Mouse (Mus musculus) lung, postnatal 0 days (tissue): ENCODE measurements around the gene Mylk4. TPM values are rescaled to one million over a fixed set of nuclear protein-coding genes. Genes with fewer than 3 reads are reported as not detected.

Experiments
- ATAC-seq: fragments of 200-750 bp; cut with Nextera tagmentation; 2 replicates; pipeline ENCODE4 v1.8.0; 2017; ENCODE audit warnings: moderate library complexity
- DNase-seq: peaks from one replicate; pipeline ENCODE4 v3.0.0-alpha.2; 2016; ENCODE audit warnings: low spot score
- H3K27ac ChIP-seq: fragments of 300-500 bp; sonication (generic); 2 replicates; pipeline ENCODE4 v1.5.1; 2014; ENCODE audit warnings: antibody characterized with exemption, mild to moderate bottlenecking, low read length, mixed read lengths
- H3K27me3 ChIP-seq: fragments of 300-500 bp; sonication (generic); replicated peaks from 2 replicates; pipeline ENCODE4 v1.6.1; 2014; ENCODE audit warnings: low read length, mixed read lengths; ENCODE audit not compliant: insufficient read depth
- H3K36me3 ChIP-seq: fragments of 300-500 bp; sonication (generic); 2 replicates; pipeline ENCODE4 v1.6.1; 2014; ENCODE audit warnings: low read length, mixed read lengths; ENCODE audit not compliant: insufficient read depth
- H3K4me1 ChIP-seq: fragments of 300-500 bp; sonication (generic); 2 replicates; pipeline ENCODE4 v1.6.1; 2014; ENCODE audit warnings: antibody characterized with exemption, low read depth, low read length, mixed read lengths; ENCODE audit not compliant: insufficient read depth
- H3K4me2 ChIP-seq: fragments of 300-500 bp; sonication (generic); replicated peaks from 2 replicates; pipeline ENCODE4 v1.6.1; 2014; ENCODE audit warnings: low read depth, mild to moderate bottlenecking, low read length, moderate library complexity, mixed read lengths
- H3K4me3 ChIP-seq: fragments of 300-500 bp; sonication (generic); 2 replicates; pipeline ENCODE4 v1.5.1; 2014; ENCODE audit warnings: low read depth, low read length
- H3K9ac ChIP-seq: fragments of 300-500 bp; sonication (generic); replicated peaks from 2 replicates; pipeline ENCODE4 v1.6.1; 2014; ENCODE audit warnings: low read depth, mild to moderate bottlenecking
- H3K9me3 ChIP-seq: fragments of 300-500 bp; sonication (generic); 2 replicates; pipeline ENCODE4 v1.6.1; 2016; ENCODE audit warnings: low read length, mixed read lengths
- CTCF ChIP-seq: IDR thresholded peaks from 2 replicates; pipeline ENCODE4 v1.5.1; 2016; ENCODE audit warnings: antibody characterized with exemption, mild to moderate bottlenecking
- EP300 ChIP-seq: IDR thresholded peaks from 2 replicates; pipeline ENCODE4 v1.6.1; 2016; ENCODE audit warnings: antibody characterized with exemption, mild to moderate bottlenecking, control low read depth
- WGBS: fragments of 180-500 bp; shearing (Covaris S2); extraction: QIAGEN DNeasy Blood & Tissue Kit; methylation state at CpG from one replicate; pipeline ENCODE4 v1.1.7; 2014; 5-methylcytosine and 5-hydroxymethylcytosine counted together
- polyA plus RNA-seq: library from polyadenylated mRNA; unstranded; fragments of >200 nt; fragmentation: Nextera tagmentation; extraction: Ambion mirVana; gene quantifications from 2 replicates; pipeline ENCODE4 v1.2.1, GENCODE M21; 2015

The Mylk4 gene
- polyA plus RNA-seq, 1 experiment from 2014 or later = not detected

- DNase-seq (no peak), ATAC-seq (no peak)
- no peak overlapping the region for H3K27ac ChIP-seq
- no peak for TF ChIP-seq EP300
- no peak for TF ChIP-seq CTCF
- no peaks in the 10 kb centered on the region for H3K36me3 ChIP-seq
- H3K4me2 ChIP-seq = no peak overlapping the region
- H3K4me3 ChIP-seq = no peak overlapping the region
- WGBS = 74% methylated on average over 3 of the region's 3 CpGs
- H3K27me3 ChIP-seq = no peaks in the 10 kb centered on the region
- H3K9me3 ChIP-seq = no peaks in the 10 kb centered on the region
- no peaks in the 10 kb centered on the region for H3K4me1 ChIP-seq
- no peak overlapping the region for H3K9ac ChIP-seq
These were observed 20.6 kb downstream of the Mylk4 start for GRCm38 (mm10) chr13:32763141-32763540.

GRCm38 (mm10) chr13:32760795-32761194, 23.0 kb downstream of the Mylk4 start:
- WGBS = 78% methylated on average over 2 of the region's 2 CpGs
- H3K27ac ChIP-seq = no peak overlapping the region
- DNase-seq = no peak

GRCm38 (mm10) chr13:32759036-32759435, 24.7 kb downstream of the Mylk4 start:
- no peak for TF ChIP-seq EP300
- TF ChIP-seq CTCF = no peak
- 20% methylated on average over 4 of the region's 4 CpGs for WGBS
- Histone ChIP-seq H3K9ac (no peak overlapping the region), H3K4me2 (no peak overlapping the region), H3K27ac (no peak overlapping the region), H3K4me1 (no peaks in the 10 kb centered on the region), H3K4me3 (no peak overlapping the region), H3K27me3 (no peaks in the 10 kb centered on the region), H3K36me3 (no peaks in the 10 kb centered on the region), H3K9me3 (no peaks in the 10 kb centered on the region)
- DNase-seq (no peak), ATAC-seq (no peak)

More at GRCm38 (mm10) chr13:32760795-32761194, 23.0 kb downstream of the Mylk4 start:
- no peaks in the 10 kb centered on the region for H3K9me3 ChIP-seq
- no peak for TF ChIP-seq EP300
- TF ChIP-seq CTCF = no peak
- H3K36me3 ChIP-seq = no peaks in the 10 kb centered on the region
- no peak overlapping the region for H3K4me3 ChIP-seq
- no peak overlapping the region for H3K9ac ChIP-seq
- ATAC-seq = no peak
- no peak overlapping the region for H3K4me2 ChIP-seq
- H3K27me3 ChIP-seq = no peaks in the 10 kb centered on the region
- no peaks in the 10 kb centered on the region for H3K4me1 ChIP-seq

- Histone ChIP-seq H3K4me1 (no peaks in the 10 kb centered on the region), H3K9ac (no peak overlapping the region), H3K27me3 (no peaks in the 10 kb centered on the region), H3K36me3 (no peaks in the 10 kb centered on the region), H3K4me3 (no peak overlapping the region), H3K4me2 (no peak overlapping the region), H3K9me3 (no peaks in the 10 kb centered on the region), H3K27ac (no peak overlapping the region)
- ATAC-seq = no peak
- DNase-seq = no peak
- 9% methylated on average over 4 of the region's 4 CpGs for WGBS
- no peak for TF ChIP-seq CTCF
- TF ChIP-seq EP300 = no peak
These were observed 31.6 kb downstream of the Mylk4 start for GRCm38 (mm10) chr13:32752066-32752657.

GRCm38 (mm10) chr13:32750507-32750906, 33.2 kb downstream of the Mylk4 start:
- 97% methylated on average over 1 of the region's 1 CpGs for WGBS
- H3K27me3 ChIP-seq = no peaks in the 10 kb centered on the region
- no peak overlapping the region for H3K9ac ChIP-seq
- H3K27ac ChIP-seq = no peak overlapping the region
- TF ChIP-seq CTCF (no peak), EP300 (no peak)
- ATAC-seq (no peak), DNase-seq (no peak)
- no peaks in the 10 kb centered on the region for H3K9me3 ChIP-seq
- H3K4me1 ChIP-seq = no peaks in the 10 kb centered on the region
- H3K4me2 ChIP-seq = no peak overlapping the region
- H3K4me3 ChIP-seq = no peak overlapping the region
- no peaks in the 10 kb centered on the region for H3K36me3 ChIP-seq

- ATAC-seq (no peak), DNase-seq (no peak)
- Histone ChIP-seq H3K9ac (no peak overlapping the region), H3K4me2 (no peak overlapping the region), H3K9me3 (no peaks in the 10 kb centered on the region), H3K36me3 (no peaks in the 10 kb centered on the region), H3K27ac (no peak overlapping the region), H3K4me1 (no peaks in the 10 kb centered on the region), H3K27me3 (no peaks in the 10 kb centered on the region), H3K4me3 (no peak overlapping the region)
- WGBS = 51% methylated on average over 2 of the region's 2 CpGs
- no peak for TF ChIP-seq EP300
- TF ChIP-seq CTCF = no peak
These were observed 35.3 kb downstream of the Mylk4 start for GRCm38 (mm10) chr13:32748421-32748820.

GRCm38 (mm10) chr13:32741161-32741560, 42.6 kb downstream of the Mylk4 start:
- Histone ChIP-seq H3K4me2 (no peak overlapping the region), H3K27ac (no peak overlapping the region), H3K4me3 (no peak overlapping the region), H3K9me3 (no peaks in the 10 kb centered on the region), H3K36me3 (no peaks in the 10 kb centered on the region), H3K27me3 (no peaks in the 10 kb centered on the region), H3K9ac (no peak overlapping the region), H3K4me1 (no peaks in the 10 kb centered on the region)
- ATAC-seq = no peak
- WGBS = 46% methylated on average over 7 of the region's 7 CpGs
- no peak for DNase-seq
- no peak for TF ChIP-seq CTCF
- TF ChIP-seq EP300 = no peak
